Mouse (Mus musculus): ENCODE measurements around the gene Trpv2.

Gene Trpv2

DNA sequence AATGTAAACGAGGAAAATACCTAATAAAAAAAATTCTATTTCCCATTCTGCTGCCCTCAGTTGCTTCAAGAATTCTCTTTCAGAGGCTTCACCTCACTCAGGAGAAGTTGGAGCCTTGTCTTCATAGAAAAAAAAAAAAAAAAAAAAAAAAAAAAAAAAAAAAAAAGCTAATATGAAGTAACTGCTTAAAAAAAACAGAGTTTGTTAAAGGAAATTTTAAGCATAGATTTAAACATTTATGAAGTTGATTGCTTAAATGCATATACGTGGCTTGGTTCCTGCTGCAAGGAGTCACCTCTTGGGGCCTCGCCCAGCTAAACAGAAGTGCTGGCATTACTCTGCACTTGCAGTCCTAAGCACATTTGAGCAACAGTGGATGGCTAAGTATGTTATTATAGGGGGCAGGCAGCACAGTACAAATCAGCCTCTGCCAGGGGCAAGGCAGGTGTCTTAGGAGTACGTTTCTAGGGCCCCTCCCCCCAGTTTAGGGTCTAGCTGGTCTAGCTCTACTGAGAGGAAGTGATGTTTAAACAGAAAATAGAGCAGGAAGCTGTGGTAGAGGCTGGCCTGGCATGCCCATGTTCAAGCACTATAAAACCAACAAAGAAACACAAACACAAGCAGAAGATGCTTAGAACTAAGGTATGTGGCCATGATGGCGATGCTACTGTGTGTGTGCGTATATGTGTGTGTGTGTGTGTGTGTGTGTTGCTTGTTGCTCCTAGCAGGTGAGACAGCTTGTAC, at the start of gene Trpv2:
Trpv2 (plus strand) TSS at position 528 of the 744 bp plus-strand sequence.
- no peak for DNase-seq

DNA sequence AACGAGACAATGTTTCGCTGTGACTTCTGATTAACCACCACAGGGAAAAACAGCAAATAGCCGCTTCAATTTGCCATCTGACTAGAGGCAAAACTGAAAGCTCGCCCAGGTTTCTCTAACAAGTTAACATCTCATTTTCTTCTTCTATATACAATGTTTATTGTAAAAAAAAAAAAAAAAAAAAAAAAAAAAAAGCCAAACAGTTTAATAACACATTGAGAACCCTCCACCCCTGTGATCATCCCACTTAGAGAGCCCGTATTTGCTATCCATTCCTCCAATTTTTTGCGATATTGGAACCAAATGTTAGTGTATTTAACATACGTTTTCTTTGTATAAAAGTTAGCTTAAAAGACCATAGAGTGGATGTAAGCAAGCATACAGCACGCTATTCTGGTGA, 37.2 kb upstream of the Trpv2 start:
- no peak for DNase-seq

DNA sequence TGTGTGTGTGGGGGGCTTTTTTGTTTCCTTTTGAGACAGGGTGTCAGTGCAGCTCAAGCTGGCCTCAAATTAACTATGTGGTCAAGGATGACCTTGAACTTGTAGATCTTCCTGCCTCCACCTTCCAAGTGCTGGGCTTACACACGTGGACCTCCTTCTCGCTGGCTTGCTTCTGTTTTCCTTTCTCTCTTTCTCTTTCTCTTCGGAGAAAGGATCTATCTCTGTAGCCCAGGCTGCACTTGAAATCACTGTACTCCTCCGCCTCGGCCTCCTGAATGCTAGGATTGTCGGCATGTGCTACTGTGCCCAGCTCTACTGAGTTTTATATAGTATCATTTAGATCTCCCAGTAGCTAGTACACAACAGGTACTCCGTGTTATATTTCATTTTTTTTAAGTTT, 36.7 kb upstream of the Trpv2 start:
- DNase-seq: peak in 1 of 2 experiments; percentile 16

DNA sequence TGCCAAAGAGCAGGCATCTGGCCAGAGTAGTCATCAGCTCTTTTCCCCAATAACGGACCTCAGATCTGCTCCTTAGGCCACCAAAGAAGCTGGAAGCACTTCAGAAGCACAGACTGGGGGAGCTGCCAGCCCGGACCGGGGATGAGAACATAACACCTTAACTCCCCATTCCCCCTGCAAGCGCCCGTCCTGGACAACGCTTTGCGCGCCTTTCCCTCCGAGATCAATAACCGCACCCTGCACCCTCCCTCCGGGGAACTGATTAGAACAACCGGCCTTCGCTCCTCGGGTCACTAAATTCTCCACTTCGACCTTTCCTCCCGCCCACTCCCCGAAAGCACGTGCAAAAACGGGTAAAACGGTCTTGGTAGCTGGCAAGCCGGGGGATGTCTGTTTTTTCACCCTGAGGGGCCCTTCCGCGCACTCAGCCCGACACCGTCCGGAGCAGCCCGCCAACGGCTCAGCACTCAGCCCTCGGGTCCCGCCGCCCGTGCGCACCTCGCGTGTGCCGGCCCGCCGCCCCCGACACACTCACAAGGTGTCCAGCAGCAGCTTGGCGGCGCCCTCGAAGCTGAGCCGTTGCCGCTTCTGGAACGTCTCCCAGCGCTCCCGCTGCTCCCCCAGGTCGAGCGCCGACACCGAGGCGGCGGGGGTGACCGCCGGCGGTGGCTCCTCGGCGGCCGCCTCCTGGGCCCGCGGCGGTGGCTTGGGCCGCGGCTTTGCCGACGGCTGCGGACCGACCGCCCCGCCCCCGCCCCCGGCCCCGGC, 35.8 kb upstream of the Trpv2 start:
- DNase-seq: peak; percentile 58 to 62

DNA sequence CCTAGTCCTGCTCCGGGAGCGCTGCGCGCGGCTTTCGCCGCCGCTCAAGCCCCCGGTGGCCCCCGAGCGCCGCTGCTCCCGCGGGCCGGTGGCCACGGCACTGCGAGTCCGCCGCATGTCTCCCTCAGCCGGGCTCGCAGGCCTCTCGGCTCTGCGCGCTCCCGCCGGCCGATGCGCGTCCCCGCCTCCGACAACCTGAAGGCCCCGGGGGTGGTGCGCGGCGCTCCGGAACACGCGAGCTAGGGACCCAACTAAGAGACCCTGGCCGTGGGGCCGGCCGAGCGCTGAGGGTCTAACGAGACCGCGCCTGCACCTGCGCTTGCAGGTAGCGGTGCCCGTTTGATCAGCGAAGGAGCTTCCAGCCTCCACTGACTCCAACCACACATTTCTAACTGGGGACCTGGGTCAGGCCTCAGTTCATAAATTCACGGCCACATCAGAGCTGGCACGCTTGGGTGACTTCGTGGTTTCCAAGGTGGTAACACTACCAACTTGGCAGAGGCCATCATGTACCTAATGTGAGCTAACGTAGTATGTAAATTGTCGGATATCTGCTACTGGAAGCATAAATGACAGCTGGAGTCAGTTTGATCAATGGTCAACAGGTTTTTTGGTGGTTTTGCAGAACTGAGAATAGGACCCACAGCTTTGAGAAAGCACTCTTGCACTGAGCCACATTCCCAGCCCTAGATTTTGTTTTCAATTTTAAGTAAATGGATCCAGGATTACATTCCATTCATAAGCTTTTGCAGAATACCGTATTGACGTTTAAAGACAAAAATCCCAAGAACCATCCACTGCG, 35.0 kb upstream of the Trpv2 start, which contains the start of gene Cenpv:
Cenpv (minus strand) TSS at position 173 of the 802 bp plus-strand sequence.
- DNase-seq: peak; percentile 84 to 85

DNA sequence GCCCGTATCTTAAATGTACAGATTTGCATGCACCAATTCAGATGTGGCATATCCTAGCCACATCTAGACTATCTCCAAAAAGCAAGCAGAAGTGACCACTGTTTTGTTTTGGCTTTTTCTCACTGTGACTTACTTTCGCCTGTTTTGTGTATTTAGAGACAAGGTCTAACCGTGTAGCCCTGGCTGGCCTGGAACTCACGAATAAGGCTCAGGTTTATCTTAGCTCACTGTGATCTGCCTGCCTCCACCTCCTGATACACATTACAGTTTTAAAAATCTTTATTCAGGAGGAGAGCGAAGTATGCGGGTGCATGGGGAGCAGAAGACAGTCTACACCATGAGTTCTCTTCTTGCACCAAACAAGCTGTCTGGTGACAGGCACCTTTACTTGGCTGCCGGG, 34.1 kb upstream of the Trpv2 start:
- DNase-seq: no peak

DNA sequence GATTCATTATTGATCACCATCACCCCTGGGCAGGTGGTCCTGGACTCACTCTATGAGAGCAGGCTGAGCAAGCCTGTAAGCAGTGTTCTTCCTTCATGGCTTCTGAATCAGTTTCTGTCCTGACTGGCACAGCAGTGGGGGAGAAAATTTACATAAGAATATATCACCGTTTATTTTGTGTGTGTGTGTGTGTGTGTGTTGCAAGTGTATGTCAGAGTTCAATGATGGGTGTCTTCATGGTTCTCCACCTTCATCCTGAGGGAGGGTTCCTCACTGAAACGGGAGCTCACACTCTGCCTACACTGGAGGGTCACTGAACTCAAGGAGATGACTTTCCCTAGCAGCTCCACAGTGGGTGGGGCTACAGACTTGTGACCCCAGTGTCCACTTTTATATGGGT, 33.3 kb upstream of the Trpv2 start:
- no peak for DNase-seq

DNA sequence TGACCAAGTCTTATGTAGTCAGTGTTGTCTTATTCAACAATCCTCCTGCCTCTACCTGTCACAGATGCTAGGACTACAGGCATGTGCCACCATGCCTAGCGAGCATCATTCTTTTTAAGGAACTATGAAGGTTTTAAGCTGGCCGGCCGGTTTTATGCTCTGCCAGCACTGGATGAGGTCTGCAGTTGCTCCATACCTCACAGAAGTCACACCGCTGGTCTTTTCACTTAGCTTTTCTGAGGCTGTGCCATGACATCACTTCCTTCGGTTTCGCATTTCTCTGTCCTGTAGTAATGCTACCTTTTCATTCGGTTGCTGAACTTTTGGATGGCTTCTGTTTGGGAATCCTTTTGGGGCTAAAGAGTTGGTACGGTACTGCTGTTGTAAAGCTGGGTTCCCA, 32.7 kb upstream of the Trpv2 start:
- no peak for DNase-seq

DNA sequence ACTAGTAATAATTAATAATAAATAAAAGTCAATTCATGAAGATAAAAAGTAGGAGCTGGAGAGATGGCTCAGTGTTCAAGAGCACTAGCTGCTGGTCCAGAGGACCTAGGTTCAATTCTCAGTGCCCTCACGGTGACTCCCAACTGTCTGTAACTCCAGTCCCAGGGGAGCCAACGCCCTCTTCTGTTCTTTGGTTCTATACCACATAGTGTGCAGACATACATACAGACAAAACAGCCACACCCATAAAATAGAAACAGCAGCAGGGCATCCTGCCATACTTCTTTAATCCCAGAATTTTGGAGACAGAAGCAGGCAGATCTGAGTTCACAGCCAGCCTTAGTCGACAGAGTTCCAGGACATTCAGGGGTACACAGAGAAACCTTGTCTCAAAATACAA, 30.3 kb upstream of the Trpv2 start:
- no peak for DNase-seq

DNA sequence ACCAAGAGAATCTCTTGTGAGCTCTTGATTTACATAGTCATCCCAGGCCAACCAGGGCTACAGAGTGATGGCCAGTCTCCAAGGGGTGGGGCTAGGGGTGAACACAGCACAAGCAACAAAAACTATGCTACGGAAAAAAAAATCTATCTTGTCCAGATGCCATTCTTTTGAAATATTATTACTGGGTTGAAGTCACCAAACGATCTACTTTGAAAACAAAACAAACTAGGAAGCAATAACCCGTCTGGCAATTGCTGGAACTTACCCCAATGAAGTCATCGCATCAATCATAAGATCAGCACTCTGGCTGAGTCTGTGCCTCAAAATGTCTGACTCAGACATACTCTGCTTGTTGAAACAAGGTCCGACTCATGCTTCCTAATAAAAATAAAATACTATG, 24.5 kb upstream of the Trpv2 start:
- DNase-seq: peak; percentile 67 to 74

DNA sequence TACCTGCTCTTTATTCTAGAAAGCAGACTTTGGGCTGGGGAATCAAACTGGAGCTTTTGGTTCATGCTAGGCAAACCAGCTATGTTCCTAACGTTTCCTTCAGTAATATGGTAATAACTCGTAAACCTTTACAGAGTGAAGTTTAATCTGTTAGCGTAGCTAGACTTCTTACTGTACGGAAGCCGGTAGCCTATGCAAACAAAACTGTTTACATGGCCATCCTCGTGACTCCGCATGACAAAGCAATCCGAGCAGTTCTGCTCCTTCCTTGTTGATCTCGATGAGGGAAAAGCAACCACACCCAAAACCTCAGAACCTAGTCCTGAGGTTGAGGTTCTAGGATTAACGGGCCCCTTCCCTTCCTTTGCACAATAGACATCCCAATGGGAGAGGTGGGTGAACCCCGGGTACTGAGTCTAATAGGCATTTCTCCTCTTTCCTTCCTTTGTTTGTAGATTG, 24.0 kb upstream of the Trpv2 start:
- peak; percentile 44 to 63 for DNase-seq

DNA sequence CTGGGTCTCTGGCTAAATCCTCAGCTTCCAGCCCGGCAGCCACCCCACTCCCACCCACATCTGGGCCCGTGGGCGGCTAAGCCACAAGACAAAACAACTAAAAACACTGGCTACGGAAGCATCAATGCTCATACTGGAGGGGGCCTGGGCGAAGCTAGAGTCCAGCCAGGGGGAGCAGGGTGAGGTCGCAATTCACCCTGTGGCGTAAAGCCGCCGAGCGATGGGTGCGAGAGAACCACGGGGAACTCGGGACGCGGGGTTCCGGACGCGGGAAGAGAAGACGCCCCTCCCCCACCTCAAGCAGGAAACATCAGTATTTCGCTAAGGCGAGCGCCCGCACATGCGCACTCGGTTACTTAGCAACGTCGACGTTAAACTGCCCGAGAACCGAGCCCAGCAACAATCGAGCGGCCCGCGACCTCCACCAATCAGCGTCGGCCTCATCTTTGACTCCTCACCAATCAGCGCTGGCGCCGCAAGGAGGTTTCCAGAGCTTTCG, 23.5 kb upstream of the Trpv2 start, which contains the start of gene Ubb:
Ubb (plus strand) TSS at position 445 of the 499 bp plus-strand sequence.
- peak; percentile 99 for DNase-seq

DNA sequence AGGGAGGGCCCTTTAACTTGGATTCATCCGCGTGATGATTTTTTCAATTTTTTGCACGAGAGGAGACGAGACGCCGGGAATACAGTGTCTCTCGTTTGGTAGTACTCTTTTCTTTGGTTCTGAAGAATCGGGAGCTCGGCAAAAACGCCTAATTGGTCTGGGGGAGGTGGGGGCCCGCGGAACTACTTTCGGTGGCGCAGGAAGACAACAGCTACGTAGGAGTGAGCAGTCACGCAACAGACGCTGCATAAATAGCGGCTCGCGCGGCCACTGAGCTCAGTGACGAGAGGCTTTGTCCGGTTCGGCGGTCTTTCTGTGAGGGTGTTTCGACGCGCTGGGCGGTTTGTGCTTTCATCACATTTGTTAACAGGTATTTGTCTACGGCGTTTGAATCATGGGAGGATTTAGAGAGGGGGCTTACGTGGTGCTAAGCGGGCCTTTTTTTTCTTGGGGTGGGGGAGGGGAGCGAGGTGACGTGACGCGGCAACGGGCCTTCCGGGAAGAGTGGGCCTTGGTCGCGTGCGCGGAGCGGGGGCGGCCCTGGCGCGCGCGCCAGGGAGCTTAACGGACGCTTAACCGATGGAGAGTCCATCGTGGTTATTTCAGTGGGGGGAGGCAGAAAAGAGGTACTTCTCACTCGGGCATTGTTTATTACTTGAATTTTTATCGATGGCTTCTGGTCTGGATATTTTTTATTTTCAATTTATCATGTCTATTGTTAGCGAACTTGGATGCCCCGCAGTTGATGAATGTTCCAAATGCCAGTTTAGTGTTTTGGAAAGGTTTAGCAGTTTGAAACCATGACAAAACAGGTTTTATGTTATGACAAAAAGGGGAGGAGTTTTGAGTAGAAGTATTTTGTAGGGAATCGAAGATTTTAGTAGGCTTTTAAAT, 22.8 kb upstream of the Trpv2 start:
- peak; percentile 92 for DNase-seq

DNA sequence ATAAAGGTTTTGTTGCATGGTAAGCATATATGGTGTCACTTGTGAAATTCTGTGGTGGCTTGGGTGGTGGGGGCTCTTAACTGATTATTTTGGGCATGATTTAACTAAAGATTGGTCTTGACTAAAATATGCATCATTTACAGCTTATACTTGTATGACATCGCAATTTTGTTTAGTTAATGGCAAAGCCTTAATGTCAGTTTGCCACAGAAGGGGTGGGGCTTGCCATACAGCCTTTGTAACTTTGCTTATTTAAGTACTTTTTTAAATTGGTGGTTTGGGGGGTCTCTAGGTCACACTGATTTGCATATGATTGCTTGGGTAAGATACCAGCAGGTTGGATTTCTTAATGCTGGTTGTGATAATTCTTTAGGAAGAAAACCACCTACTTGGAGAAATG, 21.1 kb upstream of the Trpv2 start:
- no peak for DNase-seq

DNA sequence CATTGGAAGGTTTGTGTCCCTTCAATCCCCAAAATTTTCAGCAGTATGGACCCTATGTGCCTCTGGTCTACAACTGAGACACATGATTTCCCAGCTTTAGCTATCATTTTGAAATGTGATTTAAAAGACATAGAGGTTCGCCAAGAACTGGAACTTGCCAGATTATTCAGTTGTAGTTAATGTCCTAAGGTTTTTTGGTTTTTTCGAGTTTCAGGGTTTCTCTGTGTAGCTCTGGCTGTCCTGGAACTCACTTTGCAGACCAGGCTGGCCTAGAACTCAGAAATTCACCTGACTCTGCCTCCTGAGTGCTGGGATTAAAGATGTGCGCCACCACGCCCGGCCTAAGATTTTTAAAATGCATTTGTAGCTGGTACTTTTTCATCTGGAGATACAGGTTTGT, 20.7 kb upstream of the Trpv2 start:
- no peak for DNase-seq

DNA sequence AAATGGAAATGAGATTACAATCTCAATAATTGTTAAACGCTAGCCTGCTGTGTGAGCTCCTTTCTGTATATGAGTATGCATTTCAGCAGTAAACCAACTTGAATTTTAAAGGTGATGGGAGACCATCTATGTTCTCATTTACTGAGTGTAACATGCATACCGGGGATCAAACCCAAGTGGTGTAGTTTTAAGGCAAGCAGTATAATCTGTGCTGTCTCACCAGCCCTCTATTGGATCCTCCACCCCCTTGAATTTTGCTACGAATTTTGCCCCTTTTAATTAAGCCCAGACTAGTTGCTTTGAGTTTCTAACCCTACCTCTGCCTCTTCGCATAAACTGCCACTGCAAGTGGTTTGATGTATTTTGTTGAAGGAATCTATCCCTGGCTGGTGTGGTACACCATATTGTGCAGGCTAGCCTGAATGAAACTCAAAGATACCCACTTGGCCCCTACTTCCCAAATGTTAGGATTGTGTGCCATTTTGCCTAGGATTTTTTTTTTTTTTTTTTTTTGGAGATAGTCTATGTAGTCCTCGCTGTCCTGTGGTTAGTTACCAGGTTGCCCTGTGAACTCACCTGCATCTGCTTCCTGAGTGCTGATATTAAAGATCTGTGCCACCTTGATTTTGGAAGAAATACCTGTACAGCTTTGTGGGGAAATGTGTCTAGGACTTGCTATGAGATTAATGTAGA, 20.0 kb upstream of the Trpv2 start:
- DNase-seq: no peak

DNA sequence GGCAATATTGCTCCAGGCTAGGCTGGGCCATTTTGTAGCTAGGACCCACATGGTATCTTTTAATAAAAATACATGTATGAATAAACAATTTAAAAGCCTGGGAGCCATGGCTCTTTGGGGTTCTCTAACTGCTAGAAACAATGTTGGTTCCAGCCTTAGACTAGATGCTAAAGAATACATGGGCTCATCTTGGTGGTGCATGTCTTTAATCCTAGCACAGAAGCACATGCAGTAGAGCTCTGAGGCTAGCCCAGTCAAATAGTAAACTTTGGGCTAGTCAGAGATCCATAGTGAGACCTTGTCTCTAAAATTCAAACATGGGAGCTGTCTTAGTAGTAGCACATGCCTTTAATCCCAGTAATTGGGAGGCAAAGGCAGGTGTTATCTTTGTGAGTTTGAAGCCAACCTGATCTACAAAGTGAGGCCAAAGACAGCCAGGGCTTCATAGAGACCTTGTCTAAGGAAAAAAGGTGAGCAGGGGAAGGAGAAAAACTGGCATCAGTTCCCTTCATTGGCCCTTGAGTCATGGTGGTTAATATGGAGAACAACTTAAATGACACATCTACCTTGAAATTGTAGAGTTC, 19.3 kb upstream of the Trpv2 start:
- DNase-seq: no peak

DNA sequence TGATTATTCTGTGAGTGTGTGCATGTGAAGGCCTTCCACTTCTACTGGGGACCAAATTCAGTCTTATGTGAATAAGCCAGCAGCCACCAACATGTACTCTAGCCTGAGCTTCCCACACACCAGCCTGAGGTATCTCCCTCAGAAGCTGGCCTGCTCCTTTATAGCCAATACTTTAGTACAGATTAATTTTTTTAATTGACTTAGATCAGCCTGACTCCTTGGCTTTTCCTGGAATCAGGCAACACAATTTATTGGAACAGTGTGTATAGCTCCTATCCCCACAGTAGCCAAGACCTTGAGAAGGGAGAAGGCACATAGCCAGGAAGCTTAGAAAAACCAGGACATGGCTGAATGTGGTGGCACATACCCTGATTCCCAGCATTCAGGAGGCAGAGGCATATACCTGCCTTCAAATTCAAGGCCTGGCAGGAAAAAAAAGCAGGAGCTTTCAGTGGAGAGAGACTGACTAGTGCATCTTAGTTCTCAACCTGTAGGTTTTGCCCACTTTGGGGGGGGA, 18.3 kb upstream of the Trpv2 start:
- no peak for DNase-seq

DNA sequence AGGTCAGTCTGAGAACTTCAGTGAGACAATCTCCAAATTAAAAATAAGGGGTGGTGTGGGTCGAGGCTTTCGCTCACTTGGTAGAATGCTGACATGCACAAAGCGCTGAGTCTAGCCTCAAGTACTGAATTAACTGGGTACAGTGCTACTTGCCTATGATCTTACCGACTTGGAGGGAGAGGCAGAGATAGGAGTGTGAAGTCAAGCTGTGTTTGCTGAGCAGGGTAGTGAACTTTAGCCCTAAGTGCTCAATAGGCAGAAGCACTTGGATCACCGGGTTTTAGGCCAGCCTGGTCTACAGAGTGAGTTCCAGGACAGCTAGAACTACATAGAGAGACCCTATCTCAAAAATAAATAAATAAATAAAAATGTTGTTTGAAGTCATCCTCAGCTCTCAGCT, 17.1 kb upstream of the Trpv2 start:
- DNase-seq: no peak

DNA sequence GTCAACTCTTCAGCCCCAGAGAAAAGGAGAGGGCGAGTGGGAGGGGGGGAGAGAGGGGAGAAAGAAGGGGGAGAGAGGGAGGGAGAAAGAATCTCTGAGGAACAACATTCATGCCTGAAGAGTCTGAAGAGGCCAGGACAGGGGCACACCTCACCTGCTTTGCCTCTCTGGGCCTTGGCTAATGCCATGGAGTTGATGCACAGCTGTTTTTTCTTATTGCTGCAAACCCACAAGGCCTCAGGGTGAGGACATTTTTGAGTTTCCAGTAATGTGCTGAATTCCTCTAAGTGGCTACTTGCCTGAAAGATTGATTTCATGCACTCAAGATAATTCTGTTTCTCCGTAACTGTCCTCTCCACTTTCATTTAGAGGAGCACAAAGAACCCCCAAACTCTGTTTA, 16.1 kb upstream of the Trpv2 start:
- DNase-seq: no peak

All from cerebellum, postnatal 36 days (tissue).